Mouse (Mus musculus): ENCODE results near the gene Id3. TPM values are rescaled to one million over a fixed set of nuclear protein-coding genes. Genes with fewer than 3 reads are reported as not detected.

The Id3 gene
- polyA plus RNA-seq, 1 experiment, result 9.6 TPM

GRCm38 (mm10) chr4:136174216-136175193 is 31.2 kb downstream of the Id3 start:
- Histone ChIP-seq H3K4me1 (ENCODE audit: control insufficient read depth, insufficient read depth, low read length) (peaks cover 18% of the 10 kb centered on the region), H3K9ac (ENCODE audit: low read depth, poor library complexity, severe bottlenecking) (0 out of 2 replicates have a peak overlapping the region, but pooled peaks have one; percentile 67), H3K9me3 (replicated peaks; ENCODE audit: control insufficient read depth, insufficient read depth, low read length, poor library complexity, severe bottlenecking) (no peaks in the 10 kb centered on the region), H3K4me3 (ENCODE audit: low read depth, low read length) (0 out of 2 replicates have a peak overlapping the region, but pooled peaks have one; percentile 9), H3K27me3 (ENCODE audit: control insufficient read depth, insufficient read depth, low read length, poor library complexity, severe bottlenecking) (no peaks in the 10 kb centered on the region), H3K36me3 (ENCODE audit: control insufficient read depth, insufficient read depth, low read length, poor library complexity, severe bottlenecking) (no peaks in the 10 kb centered on the region), H3K27ac (ENCODE audit: insufficient read depth, low read length) (0 out of 2 replicates have a peak overlapping the region, but pooled peaks have one; percentile 22)
- TF ChIP-seq POLR2A (IDR thresholded peaks at IDR 0.05; ENCODE audit: insufficient read depth, low read length) (no peak), EP300 (IDR thresholded peaks at IDR 0.05; ENCODE audit: insufficient read depth, low read depth, low read length) (no peak), CTCF (IDR thresholded peaks at IDR 0.05; ENCODE audit: low read depth, low read length) (no peak)

GRCm38 (mm10) chr4:136176022-136176552 is 32.8 kb downstream of the Id3 start:
- Histone ChIP-seq H3K27ac (ENCODE audit: insufficient read depth, low read length) (peak overlapping the region; percentile 12; the same call in 1 of the 2 replicates), H3K27me3 (ENCODE audit: control insufficient read depth, insufficient read depth, low read length, poor library complexity, severe bottlenecking) (no peaks in the 10 kb centered on the region), H3K9ac (ENCODE audit: low read depth, poor library complexity, severe bottlenecking) (no peak overlapping the region), H3K9me3 (replicated peaks; ENCODE audit: control insufficient read depth, insufficient read depth, low read length, poor library complexity, severe bottlenecking) (no peaks in the 10 kb centered on the region), H3K36me3 (ENCODE audit: control insufficient read depth, insufficient read depth, low read length, poor library complexity, severe bottlenecking) (no peaks in the 10 kb centered on the region), H3K4me1 (ENCODE audit: control insufficient read depth, insufficient read depth, low read length) (peaks cover 18% of the 10 kb centered on the region), H3K4me3 (ENCODE audit: low read depth, low read length) (no peak overlapping the region)
- no peak for TF ChIP-seq CTCF (IDR thresholded peaks at IDR 0.05; ENCODE audit: low read depth, low read length)
- no peak for TF ChIP-seq EP300 (IDR thresholded peaks at IDR 0.05; ENCODE audit: insufficient read depth, low read depth, low read length)
- no peak for TF ChIP-seq POLR2A (IDR thresholded peaks at IDR 0.05; ENCODE audit: insufficient read depth, low read length)

GRCm38 (mm10) chr4:136177244-136177611 is 33.9 kb downstream of the Id3 start:
- no peaks in the 10 kb centered on the region for H3K9me3 ChIP-seq (replicated peaks; ENCODE audit: control insufficient read depth, insufficient read depth, low read length, poor library complexity, severe bottlenecking)
- H3K27me3 ChIP-seq (ENCODE audit: control insufficient read depth, insufficient read depth, low read length, poor library complexity, severe bottlenecking), result no peaks in the 10 kb centered on the region
- peaks cover 18% of the 10 kb centered on the region for H3K4me1 ChIP-seq (ENCODE audit: control insufficient read depth, insufficient read depth, low read length)
- peak overlapping the region; percentile 84 for H3K27ac ChIP-seq (ENCODE audit: insufficient read depth, low read length)
- TF ChIP-seq CTCF (IDR thresholded peaks at IDR 0.05; ENCODE audit: low read depth, low read length) (no peak), EP300 (IDR thresholded peaks at IDR 0.05; ENCODE audit: insufficient read depth, low read depth, low read length) (peak; percentile 67; the same call in 1 of the 2 replicates)
- no peaks in the 10 kb centered on the region for H3K36me3 ChIP-seq (ENCODE audit: control insufficient read depth, insufficient read depth, low read length, poor library complexity, severe bottlenecking)
- H3K9ac ChIP-seq (ENCODE audit: low read depth, poor library complexity, severe bottlenecking), result no peak overlapping the region
- no peak overlapping the region for H3K4me3 ChIP-seq (ENCODE audit: low read depth, low read length)

GRCm38 (mm10) chr4:136177612-136178474 is 34.5 kb downstream of the Id3 start:
- Histone ChIP-seq H3K9me3 (replicated peaks; ENCODE audit: control insufficient read depth, insufficient read depth, low read length, poor library complexity, severe bottlenecking) (no peaks in the 10 kb centered on the region), H3K27me3 (ENCODE audit: control insufficient read depth, insufficient read depth, low read length, poor library complexity, severe bottlenecking) (no peaks in the 10 kb centered on the region), H3K4me3 (ENCODE audit: low read depth, low read length) (no peak overlapping the region), H3K4me1 (ENCODE audit: control insufficient read depth, insufficient read depth, low read length) (peaks cover 18% of the 10 kb centered on the region), H3K27ac (ENCODE audit: insufficient read depth, low read length) (peak overlapping the region; percentile 84), H3K9ac (ENCODE audit: low read depth, poor library complexity, severe bottlenecking) (0 out of 2 replicates have a peak overlapping the region, but pooled peaks have one; percentile 24), H3K36me3 (ENCODE audit: control insufficient read depth, insufficient read depth, low read length, poor library complexity, severe bottlenecking) (no peaks in the 10 kb centered on the region)
- no peak for TF ChIP-seq CTCF (IDR thresholded peaks at IDR 0.05; ENCODE audit: low read depth, low read length)
- peak; percentile 74 for TF ChIP-seq EP300 (IDR thresholded peaks at IDR 0.05; ENCODE audit: insufficient read depth, low read depth, low read length)

- Histone ChIP-seq H3K9ac (ENCODE audit: low read depth, poor library complexity, severe bottlenecking) (0 out of 2 replicates have a peak overlapping the region, but pooled peaks have one; percentile 24), H3K27me3 (ENCODE audit: control insufficient read depth, insufficient read depth, low read length, poor library complexity, severe bottlenecking) (no peaks in the 10 kb centered on the region), H3K9me3 (replicated peaks; ENCODE audit: control insufficient read depth, insufficient read depth, low read length, poor library complexity, severe bottlenecking) (no peaks in the 10 kb centered on the region), H3K36me3 (ENCODE audit: control insufficient read depth, insufficient read depth, low read length, poor library complexity, severe bottlenecking) (no peaks in the 10 kb centered on the region), H3K4me1 (ENCODE audit: control insufficient read depth, insufficient read depth, low read length) (peaks cover 16% of the 10 kb centered on the region), H3K27ac (ENCODE audit: insufficient read depth, low read length) (peak overlapping the region; percentile 84; the same call in 1 of the 2 replicates), H3K4me3 (ENCODE audit: low read depth, low read length) (no peak overlapping the region)
- no peak for TF ChIP-seq CTCF (IDR thresholded peaks at IDR 0.05; ENCODE audit: low read depth, low read length)
- TF ChIP-seq POLR2A (IDR thresholded peaks at IDR 0.05; ENCODE audit: insufficient read depth, low read length), result no peak
- no peak for TF ChIP-seq EP300 (IDR thresholded peaks at IDR 0.05; ENCODE audit: insufficient read depth, low read depth, low read length)
Observed at GRCm38 (mm10) chr4:136178475-136178921, 35.2 kb downstream of the Id3 start.

Data from ES-Bruce4 (cell line).